Mouse (Mus musculus) erythroblast, embryonic 14.5 days (primary cell): ENCODE measurements around the gene Pde10a. TPM values are rescaled to one million over a fixed set of nuclear protein-coding genes. Genes with fewer than 3 reads are reported as not detected.

Experiments used
- H3K27me3 ChIP-seq: 2 replicates; pipeline ENCODE4 v1.6.1; 2012; ENCODE audit warnings: inconsistent platforms; ENCODE audit not compliant: control insufficient read depth
- H3K36me3 ChIP-seq: 2 replicates; pipeline ENCODE4 v1.6.1; 2012; ENCODE audit warnings: mild to moderate bottlenecking, inconsistent platforms; ENCODE audit not compliant: control insufficient read depth
- H3K4me1 ChIP-seq: 2 replicates; pipeline ENCODE4 v1.6.1; 2012; ENCODE audit warnings: inconsistent platforms; ENCODE audit not compliant: control insufficient read depth
- H3K4me3 ChIP-seq: replicated peaks from 2 replicates; pipeline ENCODE3; 2012; ENCODE audit warnings: moderate library complexity, mild to moderate bottlenecking, inconsistent platforms
- H3K9me3 ChIP-seq: 2 replicates; pipeline ENCODE4 v1.6.1; 2012; ENCODE audit warnings: low read length, inconsistent platforms, mixed read lengths; ENCODE audit not compliant: control insufficient read depth
- GATA1 ChIP-seq: IDR thresholded peaks from 2 replicates; pipeline ENCODE4 v1.6.1; 2012; ENCODE audit warnings: low read length, inconsistent platforms, mixed read lengths
- TAL1 ChIP-seq: IDR thresholded peaks from 3 replicates; pipeline ENCODE4 v1.6.1; 2012; ENCODE audit warnings: low read length, inconsistent platforms, mixed read lengths
- polyA plus RNA-seq: library from polyadenylated mRNA; stranded (reverse); fragments of >175 nt; gene quantifications from 2 replicates; pipeline ENCODE4 v1.2.3, GENCODE M21; 2012

The Pde10a gene
- polyA plus RNA-seq, 1 experiment, result not detected

DNA sequence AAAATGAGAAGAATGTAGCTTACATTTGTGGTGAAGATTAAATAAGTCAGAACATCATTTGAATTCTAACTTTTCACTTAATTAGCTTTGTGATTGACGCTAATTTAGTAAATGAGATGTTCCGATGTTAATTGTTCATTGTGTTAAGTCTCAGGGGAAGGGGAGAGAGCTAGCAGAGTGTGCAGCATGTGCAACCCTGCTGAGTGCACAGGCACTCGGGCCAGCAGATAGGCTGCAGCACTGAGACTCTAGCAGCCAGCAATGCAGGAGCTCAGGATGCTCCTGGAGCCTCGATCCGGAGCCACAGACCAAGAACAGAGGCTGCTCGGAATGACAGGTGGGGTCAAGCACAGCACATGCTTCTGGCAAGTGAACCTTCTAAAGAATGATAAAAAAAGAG, 211.1 kb downstream of the Pde10a start:
- Histone ChIP-seq H3K4me3 (no peak overlapping the region), H3K9me3 (no peaks in the 10 kb centered on the region), H3K4me1 (no peaks in the 10 kb centered on the region), H3K27me3 (no peaks in the 10 kb centered on the region), H3K36me3 (no peaks in the 10 kb centered on the region)
- no peak for TF ChIP-seq GATA1
- no peak for TF ChIP-seq TAL1

DNA sequence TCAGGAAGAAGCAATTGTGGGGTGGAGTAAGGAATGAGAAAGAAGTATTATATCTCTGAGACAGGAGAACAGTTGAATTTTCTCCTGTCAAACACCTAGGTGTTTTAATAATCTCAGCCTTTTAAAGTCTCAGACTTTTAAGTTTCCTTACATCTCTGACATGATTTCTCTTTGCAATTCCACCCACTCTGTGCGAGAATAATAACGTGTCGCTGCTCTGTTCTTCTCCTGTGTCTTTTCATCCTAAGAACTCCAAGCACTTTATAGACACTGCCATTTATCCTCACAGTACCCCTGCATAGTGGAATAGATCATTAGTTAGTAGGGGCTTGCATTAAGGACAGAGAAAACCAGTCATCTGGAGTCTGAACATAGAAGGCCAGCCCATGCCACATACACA, 217.6 kb downstream of the Pde10a start:
- Histone ChIP-seq H3K4me3 (no peak overlapping the region), H3K9me3 (no peaks in the 10 kb centered on the region), H3K36me3 (no peaks in the 10 kb centered on the region), H3K27me3 (no peaks in the 10 kb centered on the region), H3K4me1 (no peaks in the 10 kb centered on the region)
- TF ChIP-seq TAL1 (no peak), GATA1 (no peak)

DNA sequence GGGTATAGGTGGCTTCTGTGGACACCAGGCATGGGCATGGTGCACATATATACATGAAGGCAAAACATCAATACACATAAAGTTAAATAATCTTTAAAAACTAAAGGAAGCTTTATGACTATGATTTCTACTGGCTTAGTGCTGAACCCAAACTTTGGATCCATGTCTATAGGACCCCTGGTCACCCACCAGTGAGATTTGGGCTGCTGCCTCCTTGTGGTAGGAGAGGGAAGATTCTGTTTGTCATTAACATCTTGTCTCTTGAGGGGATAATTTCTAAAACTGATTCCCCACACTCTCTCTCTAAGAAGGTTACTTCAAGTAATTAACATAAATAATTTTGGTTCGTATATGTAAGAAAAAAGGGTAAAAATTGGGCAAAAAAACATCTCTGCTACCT, 220.2 kb downstream of the Pde10a start:
- TF ChIP-seq TAL1, result no peak
- no peak for TF ChIP-seq GATA1
- Histone ChIP-seq H3K36me3 (no peaks in the 10 kb centered on the region), H3K9me3 (no peaks in the 10 kb centered on the region), H3K4me1 (no peaks in the 10 kb centered on the region), H3K4me3 (no peak overlapping the region), H3K27me3 (no peaks in the 10 kb centered on the region)

DNA sequence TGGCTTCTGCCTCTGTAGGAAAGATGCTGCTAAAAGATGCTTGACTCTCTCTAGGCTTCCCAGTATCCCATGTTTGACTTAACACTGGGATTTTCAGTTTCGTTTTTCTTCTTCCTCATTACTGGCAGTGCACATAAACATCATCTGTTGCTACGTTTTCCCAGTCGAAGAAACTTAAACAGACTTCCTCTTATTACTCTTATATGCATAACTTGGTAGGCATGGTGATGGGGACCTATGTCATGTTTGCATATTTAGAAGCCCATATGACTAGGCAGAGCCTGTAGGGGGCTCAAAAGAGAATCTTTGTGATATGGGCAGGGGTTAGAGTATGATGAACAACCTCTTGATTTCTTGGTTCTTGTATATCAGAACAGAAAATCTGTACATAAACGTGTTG, 224.3 kb downstream of the Pde10a start:
- no peaks in the 10 kb centered on the region for H3K36me3 ChIP-seq

DNA sequence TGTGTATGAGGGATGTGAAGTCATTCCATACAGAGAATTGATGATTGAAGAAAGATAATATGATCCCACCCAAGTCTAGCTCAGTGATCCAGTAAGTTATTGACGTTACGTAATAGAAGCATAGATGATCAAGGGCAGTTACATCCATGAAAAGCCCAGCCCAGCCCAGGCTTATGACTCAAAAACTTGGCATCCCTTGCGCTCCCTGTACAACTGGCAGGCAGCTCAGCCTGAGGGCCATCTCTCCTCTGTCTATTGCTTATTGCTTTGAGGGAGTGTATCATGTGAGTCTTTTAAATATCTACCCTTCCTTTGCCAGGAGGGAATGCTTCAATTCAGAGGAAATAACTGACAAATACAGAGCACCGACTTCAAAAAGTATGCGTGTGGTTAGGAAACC, 232.4 kb downstream of the Pde10a start:
- H3K4me1 ChIP-seq, result no peaks in the 10 kb centered on the region
- TF ChIP-seq TAL1 (no peak), GATA1 (no peak)
- no peaks in the 10 kb centered on the region for H3K36me3 ChIP-seq
- H3K4me3 ChIP-seq, result no peak overlapping the region
- no peaks in the 10 kb centered on the region for H3K9me3 ChIP-seq
- no peaks in the 10 kb centered on the region for H3K27me3 ChIP-seq

More for the DNA sequence above, 224.3 kb downstream of the Pde10a start:
- no peaks in the 10 kb centered on the region for H3K9me3 ChIP-seq
- no peak overlapping the region for H3K4me3 ChIP-seq
- H3K4me1 ChIP-seq, result no peaks in the 10 kb centered on the region
- TF ChIP-seq TAL1 (no peak), GATA1 (no peak)
- no peaks in the 10 kb centered on the region for H3K27me3 ChIP-seq

DNA sequence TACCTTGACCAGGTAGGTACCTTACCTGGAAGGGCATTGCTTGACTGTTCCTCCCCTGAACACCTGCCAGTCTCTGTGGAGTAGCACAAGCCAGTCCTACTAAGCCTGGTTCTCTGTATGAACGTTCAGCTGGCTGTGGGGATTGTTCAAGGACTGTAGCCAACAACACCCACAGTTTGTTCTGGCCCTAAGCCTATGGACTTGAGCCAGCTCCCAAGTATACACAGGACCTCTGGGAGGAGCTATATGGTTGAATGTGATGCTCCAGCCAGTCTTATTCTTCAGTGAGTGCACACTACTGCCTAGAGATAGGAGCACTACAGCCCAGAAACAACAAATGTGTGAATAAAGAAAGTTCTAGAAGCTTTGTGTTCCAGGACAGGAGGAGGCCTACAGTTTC, 238.1 kb downstream of the Pde10a start:
- Histone ChIP-seq H3K4me1 (no peaks in the 10 kb centered on the region), H3K9me3 (no peaks in the 10 kb centered on the region), H3K4me3 (no peak overlapping the region), H3K36me3 (no peaks in the 10 kb centered on the region), H3K27me3 (no peaks in the 10 kb centered on the region)
- TF ChIP-seq GATA1 (no peak), TAL1 (no peak)

DNA sequence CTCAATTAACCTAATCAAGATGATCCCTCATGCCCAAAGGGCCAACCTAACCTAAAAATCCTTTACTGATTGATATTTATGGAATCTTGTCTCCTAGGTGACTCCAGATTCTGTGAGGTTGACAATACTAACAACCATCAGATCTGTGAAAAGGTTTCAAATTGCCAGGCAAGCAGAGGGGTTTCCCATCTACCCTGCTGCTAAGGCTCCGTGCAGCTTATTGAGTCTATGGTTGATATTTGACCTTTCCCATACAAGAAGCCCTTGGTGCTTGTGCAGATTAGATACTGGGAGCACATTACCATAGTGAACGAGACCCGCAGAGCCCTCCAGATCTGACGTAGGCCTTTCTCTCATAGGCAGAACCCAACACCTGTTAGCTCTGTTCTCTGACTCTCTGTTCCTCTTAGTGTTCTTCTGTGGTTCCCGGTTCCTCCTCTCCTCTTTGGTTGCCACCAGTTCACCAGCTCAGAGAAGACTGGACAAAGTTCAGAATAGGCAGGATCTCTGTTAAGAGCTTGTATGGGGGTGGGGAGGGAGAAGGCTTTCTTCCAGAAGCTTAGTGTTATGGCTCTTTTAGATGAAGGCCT, 240.9 kb downstream of the Pde10a start:
- no peaks in the 10 kb centered on the region for H3K27me3 ChIP-seq
- H3K9me3 ChIP-seq, result no peaks in the 10 kb centered on the region
- TF ChIP-seq GATA1, result no peak
- TF ChIP-seq TAL1, result no peak
- H3K4me1 ChIP-seq, result no peaks in the 10 kb centered on the region
- H3K4me3 ChIP-seq, result no peak overlapping the region
- H3K36me3 ChIP-seq, result no peaks in the 10 kb centered on the region

DNA sequence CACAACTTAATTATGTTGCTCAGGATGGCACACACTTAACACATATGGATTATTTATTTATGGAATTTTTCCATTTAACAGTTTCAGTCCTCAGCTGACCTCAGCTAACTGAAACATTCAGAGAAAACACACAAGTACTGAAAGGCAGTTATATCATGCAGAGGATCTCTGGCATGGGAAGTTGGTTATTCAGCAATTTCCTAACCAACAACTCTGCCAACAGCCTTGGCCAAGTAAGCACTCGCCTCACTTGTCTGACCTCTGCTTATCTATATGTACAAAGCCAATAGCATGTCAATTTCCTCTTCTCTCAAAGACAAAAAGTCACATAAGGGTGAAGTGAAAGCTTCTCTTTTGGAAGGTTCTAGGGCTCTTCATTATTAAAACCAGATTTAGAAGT, 244.0 kb downstream of the Pde10a start:
- H3K36me3 ChIP-seq, result no peaks in the 10 kb centered on the region
- H3K4me3 ChIP-seq, result no peak overlapping the region
- H3K4me1 ChIP-seq, result no peaks in the 10 kb centered on the region
- no peaks in the 10 kb centered on the region for H3K27me3 ChIP-seq
- TF ChIP-seq TAL1 (no peak), GATA1 (no peak)
- H3K9me3 ChIP-seq, result no peaks in the 10 kb centered on the region

DNA sequence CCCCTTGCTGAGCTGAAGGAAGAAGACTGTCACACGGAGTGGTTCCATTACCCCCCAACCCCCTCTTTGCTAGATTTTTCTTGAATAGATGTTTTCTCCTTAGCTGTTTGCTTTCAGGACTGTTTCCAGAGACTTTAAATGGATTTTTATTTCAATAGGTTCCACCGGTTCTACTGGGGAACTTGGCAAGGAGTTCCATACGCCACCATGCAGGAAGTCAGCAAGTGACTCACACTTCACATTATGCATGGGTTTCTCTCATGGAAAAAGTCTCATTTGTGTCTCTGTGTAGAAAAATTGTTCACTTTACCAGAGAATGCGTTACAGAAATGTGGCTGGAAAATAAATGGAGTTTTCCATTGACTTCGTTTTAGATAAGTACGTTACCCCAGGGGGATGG, 248.2 kb downstream of the Pde10a start:
- no peak overlapping the region for H3K4me3 ChIP-seq
- H3K27me3 ChIP-seq, result no peaks in the 10 kb centered on the region
- H3K9me3 ChIP-seq, result no peaks in the 10 kb centered on the region
- TF ChIP-seq TAL1 (no peak), GATA1 (no peak)
- H3K4me1 ChIP-seq, result no peaks in the 10 kb centered on the region
- H3K36me3 ChIP-seq, result no peaks in the 10 kb centered on the region

DNA sequence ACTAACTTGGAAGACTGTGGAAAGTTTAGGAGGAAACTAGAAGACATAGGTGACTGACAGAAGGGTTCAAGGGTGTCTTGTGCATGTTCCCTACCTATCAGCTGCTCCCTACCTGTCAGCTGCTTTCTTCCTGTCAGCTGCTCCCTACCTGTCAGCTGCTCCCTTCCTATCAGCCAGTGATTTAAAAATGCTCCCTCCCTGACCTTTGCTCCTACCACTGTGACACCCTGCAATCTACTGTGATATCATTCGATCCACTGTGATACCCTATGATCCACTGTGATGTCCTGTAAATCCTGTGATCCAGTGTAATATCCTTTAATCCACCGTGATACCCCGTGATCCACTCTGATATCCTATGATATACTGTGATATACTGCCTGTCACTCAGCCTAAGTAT, 249.1 kb downstream of the Pde10a start:
- no peak overlapping the region for H3K4me3 ChIP-seq
- H3K27me3 ChIP-seq, result no peaks in the 10 kb centered on the region
- no peaks in the 10 kb centered on the region for H3K9me3 ChIP-seq
- no peaks in the 10 kb centered on the region for H3K4me1 ChIP-seq
- no peaks in the 10 kb centered on the region for H3K36me3 ChIP-seq
- TF ChIP-seq TAL1 (no peak), GATA1 (no peak)
